Mouse (Mus musculus) thymus, postnatal 0 days (tissue): Measurements from ENCODE around the gene Anks3. TPM values are rescaled to one million over a fixed set of nuclear protein-coding genes. Genes with fewer than 3 reads are reported as not detected.

ENCODE experiments used
- DNase-seq: peaks from one replicate; pipeline ENCODE4 v3.0.0-alpha.2; 2015; ENCODE audit warnings: low spot score
- polyA plus RNA-seq: library from polyadenylated mRNA; unstranded; fragments of >200 nt; fragmentation: Nextera tagmentation; extraction: Ambion mirVana; gene quantifications from 2 replicates; pipeline ENCODE4 v1.2.1, GENCODE M21; 2015

The Anks3 gene
- polyA plus RNA-seq, 1 experiment from 2014 or later: 50.3 TPM

GRCm38 (mm10) chr16:4935430-4935829, 28.6 kb downstream of the Anks3 start:
- no peak for DNase-seq

GRCm38 (mm10) chr16:4932429-4932828, 31.6 kb downstream of the Anks3 start:
- DNase-seq: no peak

GRCm38 (mm10) chr16:4928474-4928873, 35.5 kb downstream of the Anks3 start:
- no peak for DNase-seq

- DNase-seq: no peak
Measured at GRCm38 (mm10) chr16:4927967-4928366, 36.0 kb downstream of the Anks3 start.

- no peak for DNase-seq
Measured at GRCm38 (mm10) chr16:4923996-4924395, 40.0 kb downstream of the Anks3 start.

GRCm38 (mm10) chr16:4922481-4922880, 41.5 kb downstream of the Anks3 start:
- peak; percentile 66 for DNase-seq

- no peak for DNase-seq
Measured at GRCm38 (mm10) chr16:4920556-4920955, 43.4 kb downstream of the Anks3 start.

GRCm38 (mm10) chr16:4916608-4917007, 47.4 kb downstream of the Anks3 start:
- no peak for DNase-seq

GRCm38 (mm10) chr16:4915931-4916330, 48.1 kb downstream of the Anks3 start:
- no peak for DNase-seq

GRCm38 (mm10) chr16:4913783-4914735, 49.9 kb downstream of the Anks3 start:
- DNase-seq: peak; percentile 76

- peak; percentile 15 for DNase-seq
Measured at GRCm38 (mm10) chr16:4912907-4913782, 50.9 kb downstream of the Anks3 start.

- no peak for DNase-seq
Measured at GRCm38 (mm10) chr16:4912074-4912648, 51.8 kb downstream of the Anks3 start.

GRCm38 (mm10) chr16:4910758-4911157, 53.2 kb downstream of the Anks3 start:
- DNase-seq: no peak

GRCm38 (mm10) chr16:4909745-4910144, 54.3 kb downstream of the Anks3 start:
- DNase-seq: no peak

GRCm38 (mm10) chr16:4907972-4908371, 56.0 kb downstream of the Anks3 start:
- peak; percentile 30 for DNase-seq

- DNase-seq: no peak
Measured at GRCm38 (mm10) chr16:4907386-4907785, 56.6 kb downstream of the Anks3 start.

GRCm38 (mm10) chr16:4906559-4906958, 57.4 kb downstream of the Anks3 start:
- no peak for DNase-seq

- DNase-seq: no peak
Measured at GRCm38 (mm10) chr16:4905591-4905990, 58.4 kb downstream of the Anks3 start.

GRCm38 (mm10) chr16:4904878-4905277, 59.1 kb downstream of the Anks3 start:
- DNase-seq: no peak

- DNase-seq: no peak
Measured at GRCm38 (mm10) chr16:4903491-4904102, 60.4 kb downstream of the Anks3 start.

GRCm38 (mm10) chr16:4902390-4902789, 61.6 kb downstream of the Anks3 start:
- DNase-seq: no peak
